Mouse (Mus musculus): ENCODE data around the gene Map3k6.

DNA sequence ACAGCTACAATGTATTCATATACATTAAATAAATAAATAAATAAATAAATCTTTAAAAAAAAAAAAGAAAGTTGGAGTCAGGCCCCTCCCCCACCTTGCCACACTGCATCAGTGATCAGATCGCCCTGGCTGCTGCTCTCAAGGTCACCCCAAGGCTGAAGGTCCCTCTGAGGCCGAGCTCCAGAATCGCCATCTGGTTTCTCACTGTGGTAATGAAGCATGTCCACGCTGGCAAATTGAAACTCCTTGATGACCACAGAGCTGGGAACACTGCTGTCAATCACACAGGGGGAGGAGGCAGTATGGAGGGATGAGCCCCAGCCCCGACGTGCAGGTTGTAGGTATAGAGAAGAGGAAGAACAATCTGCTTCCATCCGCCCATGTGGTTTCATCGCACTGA, 13.0 kb upstream of the Map3k6 start:
- TF ChIP-seq GATA1 (IDR thresholded peaks at IDR 0.05; ENCODE audit: low read length) (no peak), TAL1 (IDR thresholded peaks at IDR 0.05; ENCODE audit: low read length) (no peak)

All from erythroblast, embryonic 14.5 days (primary cell).